In genomic region chr2:3726501-3727078, GRCm38 (mm10) we compare ENCODE assay signal across 8 mouse cellular contexts.
DNase-seq lines count a peak whose midpoint lies in the region; ATAC-seq lines count a peak whose summit lies in the region.

No protein-coding gene starts in this region.

- no peaks in the 10 kb centered on the region for H3K36me3 ChIP-seq in midbrain, embryonic 13.5 days
- no peaks in the 10 kb centered on the region for H3K36me3 ChIP-seq in midbrain, embryonic 14.5 days (ENCODE audit: control insufficient read depth, insufficient read depth, low read length)

- no peak for ATAC-seq in midbrain, embryonic 13.5 days
- ATAC-seq in midbrain, embryonic 14.5 days (ENCODE audit: low FRiP score, low TSS enrichment), result no peak
- ATAC-seq in megakaryocyte, adult 5-6 weeks (ENCODE audit: poor library complexity, severe bottlenecking), result peak; percentile 33

- H3K4me2 ChIP-seq in midbrain, embryonic 13.5 days (replicated peaks), result no peak overlapping the region
- no peak overlapping the region for H3K4me2 ChIP-seq in midbrain, embryonic 14.5 days (ENCODE audit: low read length)

- H3K27me3 ChIP-seq in midbrain, embryonic 13.5 days, result no peaks in the 10 kb centered on the region
- H3K27me3 ChIP-seq in midbrain, embryonic 14.5 days (ENCODE audit: control insufficient read depth, insufficient read depth, low read length), result no peaks in the 10 kb centered on the region

- H3K9ac ChIP-seq in midbrain, embryonic 13.5 days (replicated peaks), result no peak overlapping the region
- H3K9ac ChIP-seq in midbrain, embryonic 14.5 days (replicated peaks; ENCODE audit: low read length), result no peak overlapping the region

- WGBS in midbrain, embryonic 13.5 days, result 81% methylated on average over 13 of the region's 13 CpGs
- WGBS in midbrain, embryonic 14.5 days, result 79% methylated on average over 13 of the region's 13 CpGs

- no peak overlapping the region for H3K4me3 ChIP-seq in midbrain, embryonic 13.5 days (replicated peaks)
- H3K4me3 ChIP-seq in midbrain, embryonic 14.5 days (replicated peaks; ENCODE audit: low read depth, low read length), result no peak overlapping the region

- H3K27ac ChIP-seq in midbrain, embryonic 13.5 days, result peak overlapping the region; percentile 19
- no peak overlapping the region; the same call in 1 of the 2 replicates for H3K27ac ChIP-seq in midbrain, embryonic 14.5 days (replicated peaks; ENCODE audit: low read depth, low read length)

- H3K4me1 ChIP-seq in midbrain, embryonic 13.5 days (replicated peaks), result peaks cover 19% of the 10 kb centered on the region
- no peaks in the 10 kb centered on the region for H3K4me1 ChIP-seq in midbrain, embryonic 14.5 days (ENCODE audit: control insufficient read depth, insufficient read depth, low read length)

- peak; percentile 15 for DNase-seq in cerebellum, adult 9-10 months
- no peak for DNase-seq in cerebellum, postnatal 10 days
- DNase-seq in midbrain, embryonic 14.5 days, result no peak
- peak; percentile 91 for DNase-seq in induced T-regulatory cell, adult 2 months (ENCODE audit: low read depth)
- no peak for DNase-seq in gastrocnemius, postnatal 25 days
- no peak for DNase-seq in embryo, embryonic 9.5 days (ENCODE audit: extremely low spot score)

- H3K9me3 ChIP-seq in midbrain, embryonic 13.5 days, result no peaks in the 10 kb centered on the region
- H3K9me3 ChIP-seq in midbrain, embryonic 14.5 days (ENCODE audit: control insufficient read depth, low read length), result no peaks in the 10 kb centered on the region

Comparison
In these comparisons a context has a peak if more than half of its experiments do, and no peak if none do; other contexts are left out.
1. DNase-seq: peak in cerebellum, adult 9-10 months (single experiment) and induced T-regulatory cell, adult 2 months (single experiment); none in cerebellum, postnatal 10 days (0 of 2), midbrain, embryonic 14.5 days (single experiment), gastrocnemius, postnatal 25 days (single experiment) and embryo, embryonic 9.5 days (single experiment).